Mouse (Mus musculus) layer of hippocampus, postnatal 10 days (tissue): ENCODE measurements around the gene Otos. TPM values are rescaled to one million over a fixed set of nuclear protein-coding genes. Genes with fewer than 3 reads are reported as not detected.
A peak's percentile ranks its signal among the peaks of the same experiment; 100 is the strongest.

Experiments
- DNase-seq, 2 experiments: peaks; one replicate each; pipeline ENCODE4 v3.0.0; 2021; ENCODE audit warnings: low spot score in 2 of 2
- total RNA-seq, 2 experiments: library from RNA; stranded (reverse); gene quantifications; 2 replicates each; pipeline ENCODE4 v1.2.3; 2021

Gene Otos
- total RNA-seq, 2 experiments from 2014 or later = 0.58 to 1.1 TPM

DNA sequence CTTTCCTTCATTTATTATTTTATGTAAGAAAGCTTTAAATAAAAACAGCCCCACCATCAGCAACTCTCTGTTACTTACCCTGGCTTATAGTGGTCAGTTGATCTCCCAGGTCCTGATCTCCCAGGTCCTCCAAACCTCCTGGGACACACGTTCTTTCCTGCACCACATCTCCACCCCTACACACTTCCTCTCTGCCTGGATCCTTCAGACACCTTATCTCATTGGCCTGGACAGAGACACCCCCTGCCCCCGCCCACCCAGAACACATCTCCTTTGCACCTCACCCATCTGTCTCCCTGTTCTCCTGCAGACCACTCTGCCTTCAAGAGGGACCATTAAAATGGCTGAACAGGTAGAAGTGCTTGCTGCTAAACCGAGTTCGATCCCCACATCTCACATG is 1.6 kb downstream of the Otos start:
- DNase-seq = no peak

GRCm38 (mm10) chr1:92646601-92647000 is 2.0 kb downstream of the Otos start:
- DNase-seq = no peak

GRCm38 (mm10) chr1:92646111-92646510 is 2.5 kb downstream of the Otos start:
- no peak for DNase-seq

DNA sequence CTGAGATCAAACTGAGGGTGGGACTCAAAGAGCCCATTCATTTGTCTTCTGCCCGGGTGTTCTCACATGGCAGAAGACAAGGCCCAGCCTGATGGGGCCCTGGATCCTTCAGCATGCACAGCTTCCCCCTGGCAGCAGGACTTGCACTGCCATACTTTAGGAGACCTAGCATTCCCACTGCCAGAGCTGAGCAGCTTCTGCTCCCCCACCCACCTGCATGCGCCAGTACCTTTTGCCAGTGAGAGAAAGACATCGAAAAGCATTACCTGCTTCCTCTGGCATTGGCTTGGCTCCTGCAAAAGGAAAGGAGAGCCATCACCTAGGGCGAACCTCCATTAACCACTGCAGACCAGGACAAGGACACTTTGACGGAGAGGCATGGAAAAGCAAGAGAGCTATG is 3.7 kb downstream of the Otos start:
- DNase-seq = no peak

DNA sequence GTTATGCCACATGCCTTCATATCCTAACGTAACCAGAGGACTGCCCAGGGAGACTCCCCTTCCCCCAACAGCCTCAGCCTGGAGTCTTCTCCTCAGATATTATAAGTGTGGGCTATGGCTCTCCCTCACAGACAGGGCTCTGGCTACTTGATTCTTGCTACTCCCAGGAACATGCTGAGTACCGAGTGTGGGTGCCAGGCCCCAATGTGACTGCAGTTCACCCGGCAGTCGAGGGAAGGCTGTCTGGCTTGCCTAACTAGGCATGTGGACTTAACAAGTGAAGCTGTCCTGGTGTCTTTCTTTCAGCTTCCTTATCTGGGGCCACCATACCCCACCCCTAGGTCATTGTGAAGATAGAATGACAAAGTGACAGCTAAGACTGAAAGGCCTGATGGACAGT is 5.0 kb downstream of the Otos start:
- peak in 1 of 2 experiments; percentile 8 for DNase-seq

DNA sequence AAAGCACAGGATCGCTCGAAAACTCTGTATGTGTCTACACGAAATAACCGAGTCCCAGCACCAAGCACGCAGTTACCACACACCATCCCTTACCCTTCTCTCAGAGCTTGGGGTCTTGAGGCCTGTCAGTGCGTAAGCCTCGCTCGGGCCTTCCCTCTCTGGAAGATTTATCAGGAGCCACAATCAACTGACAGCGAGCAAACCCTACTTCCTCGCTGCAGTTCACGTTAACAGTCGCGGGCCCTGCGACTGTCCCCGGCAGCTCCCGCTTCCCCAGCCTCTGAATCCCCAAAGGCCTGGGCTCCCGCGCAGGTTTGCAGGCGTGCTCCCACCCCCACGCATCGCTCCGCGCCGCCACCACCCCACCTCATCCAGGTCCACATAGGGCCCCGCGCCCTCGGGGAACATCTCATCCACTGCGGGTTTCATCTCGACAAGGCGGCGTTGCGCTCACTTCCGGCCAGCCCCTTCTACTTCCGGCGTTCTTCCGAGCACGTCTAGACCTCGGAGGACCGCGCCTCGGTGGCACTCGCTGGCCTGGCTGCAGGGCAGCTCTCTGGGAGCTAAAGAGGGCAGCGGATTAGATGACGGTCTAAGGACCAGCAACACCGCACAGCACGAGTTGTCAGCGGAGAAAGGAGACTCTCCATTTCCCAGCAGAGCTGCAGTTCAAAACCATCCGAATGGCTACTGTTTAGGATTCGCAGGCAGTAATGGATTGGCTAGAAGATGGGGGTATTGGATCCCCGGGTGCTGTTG is 6.9 kb downstream of the Otos start, which contains the start of gene Cops9:
Gene Cops9 (minus strand): TSS at position 472 of the 759 bp plus-strand sequence.
- peak; percentile 88 to 89 for DNase-seq

DNA sequence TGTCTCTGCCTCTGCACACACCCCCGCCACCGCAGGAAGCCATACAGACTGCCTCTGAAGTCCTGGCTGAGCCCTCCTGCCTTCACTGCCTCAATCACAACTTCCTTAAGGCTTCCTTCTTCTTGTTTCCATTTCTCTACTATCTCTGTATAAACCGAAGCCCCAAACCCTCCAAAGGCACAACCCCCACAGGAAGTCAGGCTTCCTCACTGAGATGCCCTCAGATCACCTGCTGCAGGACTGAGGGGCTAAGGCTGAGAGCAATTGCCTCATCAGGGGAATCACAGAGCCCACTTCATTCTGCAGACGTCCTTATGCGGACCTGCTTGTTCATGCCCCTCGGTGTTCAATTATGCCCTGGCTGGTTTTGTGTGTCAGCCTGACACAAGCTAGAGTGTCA is 8.2 kb downstream of the Otos start:
- DNase-seq = no peak

DNA sequence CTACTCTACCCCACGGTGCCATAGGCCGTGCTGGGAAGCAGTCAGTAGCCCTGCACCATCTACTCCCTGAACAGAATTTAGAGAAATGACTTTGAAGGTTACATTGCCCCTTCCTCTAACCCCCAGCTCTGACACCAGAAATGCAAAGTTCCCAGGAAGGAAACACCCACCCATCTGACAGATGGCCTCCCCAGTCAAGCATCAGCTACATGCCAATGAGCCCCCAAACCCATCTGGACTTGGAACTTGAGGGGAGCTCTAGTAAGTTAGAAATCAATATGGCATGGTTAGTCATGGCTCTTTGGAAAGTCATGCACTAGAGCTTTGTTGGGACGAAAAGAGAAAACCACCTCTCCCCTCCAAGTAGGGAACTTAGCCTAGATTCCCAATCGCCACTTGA is 9.9 kb downstream of the Otos start:
- DNase-seq = no peak

DNA sequence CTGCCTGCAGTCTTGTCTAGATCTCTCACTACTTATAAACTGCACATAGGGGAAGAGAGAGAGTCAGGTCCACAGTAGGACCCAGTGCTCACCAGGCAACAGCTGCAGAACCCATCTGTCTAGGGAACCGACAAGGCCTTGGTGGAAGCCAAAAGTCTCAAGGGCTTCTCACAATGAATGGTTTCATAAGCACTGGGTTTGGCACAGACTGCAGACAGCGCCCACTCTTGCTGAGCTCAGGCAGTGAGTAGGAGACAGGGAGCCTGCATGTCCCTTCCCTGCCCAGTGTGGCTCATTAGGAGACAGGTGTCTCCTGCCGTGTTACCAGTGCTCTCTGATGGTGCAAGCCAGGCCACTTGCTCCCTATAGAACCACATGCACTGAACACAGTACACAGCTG is 10.5 kb downstream of the Otos start:
- DNase-seq = peak in 1 of 2 experiments; percentile 52

GRCm38 (mm10) chr1:92637501-92638172 is 11.0 kb downstream of the Otos start:
- no peak for DNase-seq

DNA sequence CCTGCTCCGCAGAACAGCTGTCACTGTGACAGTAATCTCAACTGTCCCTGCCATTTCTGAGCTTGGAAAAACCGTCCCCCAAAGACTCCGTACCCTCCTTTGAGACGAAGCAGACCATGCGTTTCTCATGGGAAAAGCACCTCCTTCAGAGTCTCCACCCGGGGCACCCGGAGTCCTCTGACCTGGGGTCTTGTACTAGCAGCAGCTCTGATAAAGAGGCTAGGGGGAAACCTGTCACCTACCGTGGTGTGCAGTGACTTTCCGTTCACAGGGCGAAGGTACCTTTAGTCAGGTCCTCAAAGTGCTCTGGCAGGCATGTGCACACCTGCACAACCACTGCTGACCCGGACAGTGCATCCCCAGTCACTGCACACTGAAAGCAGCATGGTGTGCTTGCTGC is 12.0 kb downstream of the Otos start:
- no peak for DNase-seq

- DNase-seq = no peak
Measured at GRCm38 (mm10) chr1:92636015-92636414, 12.6 kb downstream of the Otos start.

- DNase-seq = peak in 1 of 2 experiments; percentile 35
Measured at GRCm38 (mm10) chr1:92634976-92635599, 13.6 kb downstream of the Otos start.

DNA sequence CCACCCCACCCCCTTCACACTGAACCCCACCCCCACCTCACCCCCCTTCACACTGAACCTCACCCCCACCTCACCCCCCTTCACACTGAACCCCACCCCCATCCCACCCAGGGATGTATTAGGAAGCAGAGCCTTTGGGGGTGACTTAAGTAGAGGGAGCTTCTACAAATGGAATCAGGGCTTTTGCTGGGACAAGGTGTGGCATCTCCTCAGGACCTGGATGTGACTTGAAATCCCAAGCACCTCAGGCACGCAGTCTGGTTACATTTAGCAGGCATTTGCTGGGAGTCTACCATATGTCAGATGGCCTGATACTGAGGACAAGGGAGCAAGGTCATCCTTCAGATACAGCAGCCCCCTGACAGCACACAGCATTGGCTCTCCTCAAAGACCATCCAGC is 14.1 kb downstream of the Otos start:
- DNase-seq = no peak

DNA sequence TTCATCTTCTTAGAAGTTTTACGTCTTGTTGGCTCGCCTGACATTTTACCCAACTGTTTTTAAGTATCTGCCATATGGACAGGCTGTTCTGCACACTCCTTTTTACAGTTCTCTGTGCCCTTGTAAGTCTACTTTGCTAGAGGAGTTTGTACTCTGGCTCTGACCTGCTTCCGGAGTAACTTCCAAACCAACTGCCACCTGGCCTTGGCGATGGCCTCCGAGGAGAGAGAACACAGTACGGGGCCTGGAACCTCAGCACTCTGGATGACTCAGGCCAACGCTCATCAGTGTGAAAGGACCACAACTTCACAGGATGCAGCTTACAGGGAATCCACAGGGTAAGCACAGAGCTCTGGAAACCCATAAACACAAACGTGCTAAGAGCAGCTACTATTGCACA is 14.9 kb downstream of the Otos start:
- DNase-seq = no peak

- no peak for DNase-seq
Measured at GRCm38 (mm10) chr1:92632948-92633347, 15.7 kb downstream of the Otos start.

DNA sequence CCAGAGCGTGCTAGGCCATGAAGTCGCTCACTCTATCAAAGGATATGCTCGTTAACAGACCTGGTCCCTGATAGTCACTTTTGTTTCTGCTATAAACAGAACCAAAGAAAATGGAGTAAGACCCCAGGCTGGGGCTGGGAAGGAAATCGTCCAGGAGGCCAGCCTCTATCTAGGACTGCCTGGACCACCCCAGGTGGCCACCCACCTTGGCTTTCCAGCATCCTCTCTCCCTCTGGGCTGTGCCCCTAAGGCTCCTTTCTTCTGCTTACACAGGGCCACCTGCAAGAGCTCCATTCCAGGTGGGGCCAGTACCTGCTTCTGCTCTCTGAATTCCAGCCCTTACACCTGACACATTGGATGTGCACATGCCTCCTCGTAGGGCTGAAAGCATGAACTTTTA is 16.4 kb downstream of the Otos start:
- no peak for DNase-seq

DNA sequence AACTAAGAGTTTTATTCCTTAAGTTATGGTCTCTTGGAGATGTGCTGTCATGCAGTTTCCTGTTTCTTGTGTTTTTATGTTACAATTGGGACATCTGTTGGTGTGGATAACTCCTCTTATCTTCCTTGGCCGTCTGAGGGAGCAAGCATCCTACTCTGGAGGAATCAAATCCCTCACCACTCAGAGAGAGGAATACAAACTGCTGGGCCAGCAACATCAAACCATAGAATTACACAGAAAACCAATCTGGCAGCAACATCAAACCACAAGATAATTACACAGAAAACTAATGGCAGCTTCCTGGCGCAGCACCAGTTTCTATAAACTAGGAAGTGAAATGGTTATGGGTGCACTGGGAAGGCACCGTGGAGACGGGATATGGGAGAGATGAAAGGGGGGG is 20.4 kb downstream of the Otos start:
- DNase-seq = no peak

- no peak for DNase-seq
Measured at GRCm38 (mm10) chr1:92618360-92618759, 30.3 kb downstream of the Otos start.

- DNase-seq = no peak
Measured at GRCm38 (mm10) chr1:92617488-92617887, 31.2 kb downstream of the Otos start, which contains the start of gene Olfr12. Gene Olfr12 (plus strand): TSS chr1:92617788.

GRCm38 (mm10) chr1:92616046-92616445 is 32.6 kb downstream of the Otos start:
- DNase-seq = no peak

GRCm38 (mm10) chr1:92614516-92614915 is 34.1 kb downstream of the Otos start:
- DNase-seq = no peak
